In the genomic region with DNA sequence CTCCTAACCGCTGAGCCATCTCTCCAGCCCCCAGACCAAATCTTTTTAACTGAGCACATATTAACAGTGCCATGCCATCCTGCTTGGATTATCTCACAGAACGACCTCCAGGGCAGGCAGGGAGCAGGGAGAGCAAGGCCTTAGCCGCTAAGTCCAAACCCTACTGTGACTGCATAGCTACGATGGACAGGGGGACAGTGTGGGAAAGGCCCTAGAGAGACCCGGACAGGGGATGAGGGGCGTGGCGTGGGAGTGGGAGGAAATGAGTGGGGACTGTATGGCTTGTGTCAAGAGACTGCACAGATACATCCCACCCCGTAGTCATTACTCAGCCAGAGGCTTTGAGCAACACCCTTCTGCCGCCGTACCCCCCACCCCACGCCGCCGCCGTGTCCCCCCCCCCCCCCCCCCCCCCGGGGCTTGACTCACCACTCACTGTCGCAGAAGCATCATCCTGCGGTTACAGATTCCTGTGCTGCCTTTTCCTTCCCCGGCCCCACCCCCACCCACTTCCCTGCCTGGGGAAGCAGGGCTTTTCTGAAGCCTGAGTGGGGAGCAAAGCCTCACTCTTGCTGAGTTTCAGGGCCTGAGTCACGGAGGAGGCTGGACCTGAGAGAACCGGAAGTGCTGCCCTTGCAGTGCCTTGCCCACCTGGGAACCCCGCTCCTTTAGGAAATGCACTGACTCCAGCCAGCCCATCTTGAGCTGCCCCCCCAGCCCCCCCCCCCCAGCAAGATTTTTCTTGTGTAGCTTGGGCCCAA, we compare ENCODE assay signal across 7 mouse cellular contexts. TPM values are rescaled to one million over a fixed set of nuclear protein-coding genes. Genes with fewer than 3 reads are reported as not detected.
A peak's percentile ranks its signal among the peaks of the same experiment; 100 is the strongest.
DNase-seq lines count a peak whose midpoint lies in the region; ATAC-seq and TF ChIP-seq lines count a peak whose summit lies in the region.

No protein-coding gene starts in this region.

- H3K9me3 ChIP-seq in forebrain, postnatal 0 days (ENCODE audit: low read length): no peaks in the 10 kb centered on the region

- no peak overlapping the region for H3K9ac ChIP-seq in forebrain, postnatal 0 days

- H3K27ac ChIP-seq in forebrain, postnatal 0 days (ENCODE audit: low read depth, low read length): no peak overlapping the region
- H3K27ac ChIP-seq in macrophage: peak overlapping the region; percentile 98

- peak; percentile 75 for DNase-seq in CD4-positive helper T cell, adult 2 months (ENCODE audit: low read depth, low spot score)
- DNase-seq in MN1 (ENCODE audit: low spot score): peak; percentile 74
- no peak for DNase-seq in forebrain, postnatal 0 days
- DNase-seq in kidney, postnatal 14 days: peak; percentile 61
- DNase-seq in urinary bladder, postnatal 10 days (ENCODE audit: low spot score): no peak

- H3K4me1 ChIP-seq in forebrain, postnatal 0 days (ENCODE audit: insufficient read depth): peaks cover 22% of the 10 kb centered on the region

- 60% methylated on average over 14 of the region's 21 CpGs for WGBS in forebrain, postnatal 0 days
- WGBS in macrophage (ENCODE audit: missing documents): 8% methylated on average over 10 of the region's 21 CpGs

- H3K4me2 ChIP-seq in forebrain, postnatal 0 days (ENCODE audit: low read depth): no peak overlapping the region

- H3K27me3 ChIP-seq in forebrain, postnatal 0 days (ENCODE audit: insufficient read depth, low read length): no peaks in the 10 kb centered on the region

- H3K4me3 ChIP-seq in forebrain, postnatal 0 days (ENCODE audit: low read depth, low read length): no peak overlapping the region
- no peak overlapping the region for H3K4me3 ChIP-seq in macrophage (ENCODE audit: inconsistent target)

- H3K79me2 ChIP-seq in macrophage (ENCODE audit: inconsistent target): peaks cover 96% of the 10 kb centered on the region

- no peaks in the 10 kb centered on the region for H3K36me3 ChIP-seq in forebrain, postnatal 0 days (ENCODE audit: insufficient read depth)
- no peaks in the 10 kb centered on the region for H3K36me3 ChIP-seq in macrophage (ENCODE audit: inconsistent target)

- peak; percentile 62 for ATAC-seq in forebrain, postnatal 0 days
- no peak for ATAC-seq in erythroid progenitor cell, adult 5-6 weeks (replicated peaks; ENCODE audit: low FRiP score, poor library complexity, severe bottlenecking)

- TF ChIP-seq CTCF in forebrain, postnatal 0 days (IDR thresholded peaks at IDR 0.05; ENCODE audit: low read depth): no peak

RNA-seq across cellular contexts. Expression of a gene that starts 6.5 kb away (rescaled TPM):
- total RNA-seq in forebrain, postnatal 0 days (2014; rRNA removed): 38.1 and 43.9 TPM in 2 replicates
- 26.6 and 27.7 TPM in 2 replicates for polyA plus RNA-seq in forebrain, postnatal 0 days (2015; fragmentation: Nextera tagmentation; extraction: Ambion mirVana)
- total RNA-seq in macrophage (2018; cell fraction: chromatin; rRNA removed): 100 to 1,000 TPM in 13 of 26 experiments, 10 to 100 TPM in 13; 35.9 to 648 (median 91.5) TPM
- total RNA-seq in macrophage (2018; cell fraction: cytosol; rRNA removed): 100 to 1,000 TPM in 14 of 26 experiments, 10 to 100 TPM in 12; 52.3 to 460 (median 164) TPM
- total RNA-seq in macrophage (2018; cell fraction: nucleus; rRNA removed): 100 to 1,000 TPM in 13 of 26 experiments, 10 to 100 TPM in 13; 39.2 to 371 (median 100) TPM
- polyA plus RNA-seq in macrophage (2018): 117 to 240 TPM (median 185 TPM) in 3 replicates
- 2.2 and 8.8 TPM in 2 replicates for total RNA-seq in erythroid progenitor cell, adult 5-6 weeks (2015; ENCODE audit: low replicate concordance)
- 5.0 and 11.5 TPM in 2 replicates for total RNA-seq in erythroid progenitor cell, adult 5-6 weeks (2017; ENCODE audit: low replicate concordance)

RNA-seq across cellular contexts. Expression of a gene that starts 35.4 kb away (rescaled TPM):
- total RNA-seq in forebrain, postnatal 0 days (2014; rRNA removed): 109 and 135 TPM in 2 replicates
- polyA plus RNA-seq in forebrain, postnatal 0 days (2015; fragmentation: Nextera tagmentation; extraction: Ambion mirVana): 268 and 350 TPM in 2 replicates
- 10 to 100 TPM; 17.2 to 71.6 (median 25.6) TPM for total RNA-seq in macrophage (2018; cell fraction: chromatin; rRNA removed)
- 10 to 100 TPM; 10.5 to 25.5 (median 16.1) TPM for total RNA-seq in macrophage (2018; cell fraction: cytosol; rRNA removed)
- 10 to 100 TPM; 14.4 to 64.5 (median 22.2) TPM for total RNA-seq in macrophage (2018; cell fraction: nucleus; rRNA removed)
- 9.7 to 16.3 TPM (median 12.2 TPM) in 3 replicates for polyA plus RNA-seq in macrophage (2018)
- 0.84 and 1.4 TPM in 2 replicates for total RNA-seq in erythroid progenitor cell, adult 5-6 weeks (2015; ENCODE audit: low replicate concordance)
- total RNA-seq in erythroid progenitor cell, adult 5-6 weeks (2017; ENCODE audit: low replicate concordance): 0.61 and 4.0 TPM in 2 replicates

Comparison
In these comparisons a context has a peak if more than half of its experiments do, and no peak if none do; other contexts are left out.
1. DNase-seq: peak in CD4-positive helper T cell, adult 2 months (single experiment), MN1 (single experiment) and kidney, postnatal 14 days (single experiment); none in forebrain, postnatal 0 days (single experiment) and urinary bladder, postnatal 10 days (single experiment).
2. RNA of a gene that starts 35.4 kb away (total RNA-seq): 109 to 135 TPM in forebrain, postnatal 0 days; 0.61 to 4.0 TPM in erythroid progenitor cell, adult 5-6 weeks; every median in the first group is over 10 times any median in the second.